Mouse (Mus musculus) intestine, embryonic 14.5 days (tissue): ENCODE data around the gene S100a16. TPM values are rescaled to one million over a fixed set of nuclear protein-coding genes. Genes with fewer than 3 reads are reported as not detected.

Experiments
- ATAC-seq: fragments of 200-750 bp; cut with Nextera tagmentation; replicated peaks from 2 replicates; pipeline ENCODE4 v1.8.0; 2017; ENCODE audit warnings: low read depth, moderate number of reproducible peaks, moderate TSS enrichment, moderate library complexity; ENCODE audit not compliant: low FRiP score, low TSS enrichment
- DNase-seq: peaks from one replicate; pipeline ENCODE4 v3.0.0-alpha.2; 2018; ENCODE audit warnings: low spot score
- H3K27ac ChIP-seq: fragments of 300-500 bp; sonication (generic); 2 replicates; pipeline ENCODE4 v1.5.1; 2014; ENCODE audit warnings: low read depth, mild to moderate bottlenecking, control low read depth
- H3K27me3 ChIP-seq: fragments of 300-500 bp; sonication (generic); replicated peaks from 2 replicates; pipeline ENCODE4 v1.6.1; 2014; ENCODE audit warnings: low read length, control low read depth; ENCODE audit not compliant: control insufficient read depth, insufficient read depth
- H3K36me3 ChIP-seq: fragments of 300-500 bp; sonication (generic); 2 replicates; pipeline ENCODE4 v1.6.1; 2014; ENCODE audit warnings: low read length, control low read depth; ENCODE audit not compliant: control insufficient read depth, insufficient read depth
- H3K4me1 ChIP-seq: fragments of 300-500 bp; sonication (generic); replicated peaks from 2 replicates; pipeline ENCODE4 v1.6.1; 2014; ENCODE audit warnings: low read length, control low read depth, mixed read lengths; ENCODE audit not compliant: control insufficient read depth, insufficient read depth
- H3K4me2 ChIP-seq: fragments of 300-500 bp; sonication (generic); 2 replicates; pipeline ENCODE4 v1.6.1; 2014; ENCODE audit warnings: low read length
- H3K4me3 ChIP-seq: fragments of 300-500 bp; sonication (generic); 2 replicates; pipeline ENCODE4 v1.5.1; 2014; ENCODE audit warnings: low read depth, low read length, control low read depth, mixed read lengths
- H3K9ac ChIP-seq: fragments of 300-500 bp; sonication (generic); 2 replicates; pipeline ENCODE4 v1.6.1; 2014; ENCODE audit warnings: mild to moderate bottlenecking, low read length
- H3K9me3 ChIP-seq: fragments of 300-500 bp; sonication (generic); 2 replicates; pipeline ENCODE4 v1.6.1; 2016; ENCODE audit warnings: low read length, control low read depth; ENCODE audit not compliant: control insufficient read depth
- WGBS: fragments of 180-500 bp; shearing (Covaris S2); extraction: QIAGEN DNeasy Blood & Tissue Kit; methylation state at CpG from one replicate; pipeline ENCODE4 v1.1.7; 2014; 5-methylcytosine and 5-hydroxymethylcytosine counted together
- polyA plus RNA-seq: library from polyadenylated mRNA; unstranded; fragments of >200 nt; fragmentation: Nextera tagmentation; extraction: Ambion mirVana; gene quantifications from 2 replicates; pipeline ENCODE4 v1.2.1, GENCODE M21; 2014

Gene S100a16
- polyA plus RNA-seq, 1 experiment from 2014 or later = 121 TPM

DNA sequence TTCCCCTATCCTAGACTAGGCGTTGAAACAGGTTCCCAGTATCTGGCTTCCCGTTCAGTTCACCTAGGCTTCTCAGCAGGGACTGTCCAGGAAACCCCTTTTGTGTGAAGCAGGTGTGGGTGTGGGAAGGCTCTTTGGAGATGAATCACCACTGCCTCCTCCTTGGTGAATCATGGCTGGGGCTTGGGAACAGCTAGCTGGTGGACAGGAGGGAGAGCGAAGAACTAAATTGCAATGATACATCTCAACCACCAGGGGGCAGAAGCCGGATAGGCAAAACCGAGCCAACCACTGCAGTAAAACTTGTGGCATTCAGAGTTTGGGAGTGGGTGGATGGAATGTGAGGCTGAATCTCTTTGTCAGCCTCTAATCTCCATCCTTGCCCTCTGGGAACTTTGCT lies 48.5 kb downstream of the S100a16 start:
- H3K4me2 ChIP-seq = no peak overlapping the region
- peaks cover 7% of the 10 kb centered on the region for H3K4me1 ChIP-seq
- peak; percentile 76 for DNase-seq
- no peak overlapping the region for H3K4me3 ChIP-seq
- no peak overlapping the region for H3K9ac ChIP-seq
- H3K27ac ChIP-seq = 0 out of 2 replicates have a peak overlapping the region, but pooled peaks have one; percentile 69
- no peaks in the 10 kb centered on the region for H3K9me3 ChIP-seq
- peak; percentile 28 for ATAC-seq
- no peaks in the 10 kb centered on the region for H3K36me3 ChIP-seq
- H3K27me3 ChIP-seq = no peaks in the 10 kb centered on the region
- 29% methylated on average over 5 of the region's 5 CpGs for WGBS

DNA sequence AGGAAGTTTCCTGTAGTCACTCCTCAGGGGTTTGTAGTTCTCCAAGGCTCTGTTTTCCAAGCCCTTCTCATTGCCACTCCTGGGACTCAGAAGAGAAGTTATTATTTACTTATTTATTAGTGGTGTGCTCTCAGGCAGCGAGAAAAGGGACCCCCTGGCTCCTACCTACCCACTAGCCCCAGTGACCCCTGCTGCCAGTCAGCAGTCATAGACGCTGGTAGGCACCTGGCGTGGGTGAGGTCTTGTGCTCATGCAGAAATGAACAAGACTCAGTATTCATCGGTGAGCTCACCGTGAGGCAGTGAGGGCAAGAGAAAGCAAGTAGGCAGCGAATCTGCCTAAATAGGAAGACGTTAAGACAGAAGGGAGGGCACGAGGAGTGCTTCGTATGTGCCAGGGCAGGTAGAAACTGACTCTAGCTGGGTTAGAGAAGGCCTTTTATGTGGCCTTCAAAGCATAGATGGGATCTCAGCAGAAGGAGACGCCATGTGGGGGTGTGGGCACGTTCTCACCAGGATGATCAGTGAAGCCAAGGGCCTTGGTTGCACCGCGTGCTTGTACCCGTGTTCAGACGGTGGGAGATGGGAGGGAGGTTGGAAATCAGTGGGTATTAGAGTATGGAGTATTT lies 49.1 kb downstream of the S100a16 start:
- DNase-seq = no peak
- H3K9ac ChIP-seq = no peak overlapping the region
- WGBS = 88% methylated on average over 15 of the region's 15 CpGs
- peaks cover 7% of the 10 kb centered on the region for H3K4me1 ChIP-seq
- no peak for ATAC-seq
- H3K36me3 ChIP-seq = no peaks in the 10 kb centered on the region
- H3K4me3 ChIP-seq = no peak overlapping the region
- H3K27ac ChIP-seq = peak overlapping the region; percentile 69
- no peak overlapping the region for H3K4me2 ChIP-seq
- no peaks in the 10 kb centered on the region for H3K27me3 ChIP-seq
- H3K9me3 ChIP-seq = no peaks in the 10 kb centered on the region

DNA sequence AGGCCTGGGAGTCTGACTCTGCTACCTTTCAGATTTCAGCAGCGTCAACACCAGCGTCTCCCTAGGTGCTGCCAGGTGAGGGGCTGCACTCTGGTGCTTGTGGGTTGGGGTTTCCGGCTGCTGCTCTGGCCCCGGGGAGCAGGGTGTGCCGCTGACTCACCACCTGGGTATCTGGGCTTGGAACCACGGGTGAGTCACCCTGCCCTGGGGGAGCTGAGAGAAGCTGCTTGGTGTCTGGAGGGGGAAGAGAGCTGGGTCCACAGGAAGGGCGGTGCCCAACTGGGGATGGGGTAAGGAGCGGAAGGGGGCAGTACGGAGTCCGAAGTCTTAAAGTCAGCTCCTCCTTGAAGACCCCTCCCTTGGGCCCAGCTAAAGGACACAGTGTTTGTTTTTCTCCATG lies 49.9 kb downstream of the S100a16 start:
- Histone ChIP-seq H3K27me3 (no peaks in the 10 kb centered on the region), H3K36me3 (no peaks in the 10 kb centered on the region), H3K9me3 (no peaks in the 10 kb centered on the region), H3K4me3 (no peak overlapping the region), H3K4me1 (peaks cover 7% of the 10 kb centered on the region), H3K27ac (peak overlapping the region; percentile 69), H3K4me2 (no peak overlapping the region), H3K9ac (no peak overlapping the region)
- 50% methylated on average over 10 of the region's 10 CpGs for WGBS
- DNase-seq (peak; percentile 73), ATAC-seq (peak; percentile 79)

DNA sequence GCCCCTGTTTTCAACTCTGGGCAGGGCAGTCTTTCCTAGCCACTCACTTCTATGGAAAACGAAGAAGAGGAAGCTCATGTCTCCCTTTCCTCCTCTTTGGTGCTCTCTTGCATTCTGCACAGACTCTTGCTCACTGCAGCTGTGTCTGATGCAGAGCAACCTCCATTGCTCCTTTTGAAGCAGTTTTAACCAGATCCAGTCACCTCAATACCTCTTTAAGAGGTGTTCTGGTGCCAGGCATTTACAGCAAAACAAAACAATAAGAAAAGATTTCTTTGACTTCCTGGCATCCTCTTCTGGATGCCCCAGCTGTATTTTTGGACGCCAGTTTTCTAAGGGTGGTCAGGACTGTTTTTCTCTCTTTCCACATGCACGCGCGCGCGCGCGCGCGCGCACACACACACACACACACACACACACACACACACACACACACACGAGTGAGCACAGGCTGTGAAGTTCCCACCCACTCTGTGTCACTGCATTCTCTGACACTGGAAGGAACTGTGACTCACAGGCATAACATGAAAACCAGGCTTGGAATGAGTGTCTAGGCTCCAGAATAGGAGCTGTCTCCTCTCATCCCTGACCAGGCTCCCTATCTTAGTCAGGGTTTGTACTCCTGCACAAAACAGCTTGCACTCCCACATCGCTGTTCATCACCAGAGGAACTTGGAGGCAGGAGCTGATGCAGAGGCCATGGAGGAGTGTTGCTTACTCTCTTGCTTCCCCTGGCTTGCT lies 50.5 kb downstream of the S100a16 start:
- ATAC-seq (no peak), DNase-seq (no peak)
- Histone ChIP-seq H3K36me3 (no peaks in the 10 kb centered on the region), H3K27me3 (no peaks in the 10 kb centered on the region), H3K27ac (peak overlapping the region; percentile 69), H3K4me1 (peaks cover 7% of the 10 kb centered on the region), H3K9me3 (no peaks in the 10 kb centered on the region), H3K4me3 (no peak overlapping the region), H3K9ac (no peak overlapping the region), H3K4me2 (no peak overlapping the region)
- WGBS = 87% methylated on average over 14 of the region's 14 CpGs

DNA sequence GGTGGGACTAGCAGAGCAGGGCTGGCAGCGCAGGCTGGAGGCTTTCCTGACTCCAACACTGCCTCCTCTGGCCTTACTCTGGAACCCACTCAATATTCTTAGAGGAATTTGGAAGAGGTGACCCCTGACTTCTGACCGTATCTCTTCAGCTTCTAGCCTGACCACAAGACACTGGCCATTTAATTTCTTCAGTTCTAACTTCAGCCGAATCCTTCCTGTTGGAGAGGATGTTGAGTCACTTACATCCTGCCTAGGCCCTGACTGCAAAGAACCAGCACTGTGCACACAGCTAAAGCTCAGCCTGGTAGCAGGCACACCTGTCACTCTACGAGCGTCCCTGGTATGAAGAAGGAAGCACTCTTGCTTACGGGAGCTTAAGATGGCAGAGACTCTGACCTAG lies 52.3 kb downstream of the S100a16 start:
- Histone ChIP-seq H3K36me3 (no peaks in the 10 kb centered on the region), H3K9ac (no peak overlapping the region), H3K9me3 (no peaks in the 10 kb centered on the region), H3K4me2 (no peak overlapping the region), H3K4me3 (no peak overlapping the region), H3K27me3 (no peaks in the 10 kb centered on the region), H3K4me1 (no peaks in the 10 kb centered on the region; the same call in 1 of the 2 replicates), H3K27ac (no peak overlapping the region)
- WGBS = 74% methylated on average over 6 of the region's 6 CpGs
- ATAC-seq = no peak
- no peak for DNase-seq

DNA sequence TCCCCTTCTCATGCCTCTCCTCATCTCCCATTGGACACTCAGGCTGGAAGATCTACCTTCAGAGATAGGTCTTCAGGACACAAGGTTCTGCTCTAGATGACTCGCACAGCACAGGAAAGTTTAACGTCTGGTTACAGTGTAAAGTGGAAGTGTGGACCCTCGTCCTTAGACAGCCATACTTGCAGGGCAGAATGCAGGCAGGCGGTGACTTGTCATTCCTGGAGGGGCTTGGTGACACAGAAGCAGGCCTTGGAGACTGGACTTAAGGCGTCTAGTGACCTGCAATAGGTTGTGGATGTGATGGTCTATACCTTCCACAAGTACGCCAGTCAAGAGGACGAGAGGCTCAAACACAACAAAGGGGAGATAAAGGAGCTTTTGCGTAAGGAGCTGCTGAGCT lies 52.9 kb downstream of the S100a16 start, which contains the start of gene S100a2:
Gene S100a2, plus strand, starts transcription at position 301 of the 400 bp plus-strand sequence.
- H3K4me2 ChIP-seq = no peak within 1 kb of the TSS
- 88% methylated on average over 8 of the region's 8 CpGs for WGBS
- no peak within 1 kb of the TSS for H3K9ac ChIP-seq
- H3K9me3 ChIP-seq = no peaks in the 10 kb centered on the region
- H3K4me3 ChIP-seq = no peak within 1 kb of the TSS
- no peaks in the 10 kb centered on the region for H3K36me3 ChIP-seq
- ATAC-seq (no peak), DNase-seq (no peak)
- H3K27ac ChIP-seq = no peak within 1 kb of the TSS
- no peaks in the 10 kb centered on the region for H3K27me3 ChIP-seq
- no peaks in the 10 kb centered on the region; the same call in 1 of the 2 replicates for H3K4me1 ChIP-seq

Other genes with a start within 250 kb of the S100a16 start
- gene Gatad2b, start 244.1 kb upstream of the S100a16 start, polyA plus RNA-seq = 15.5 and 16.0 TPM in 2 replicates
- 10.2 and 11.0 TPM in 2 replicates for gene Slc27a3, start 147.3 kb upstream of the S100a16 start, polyA plus RNA-seq
- gene Ints3, start 103.6 kb upstream of the S100a16 start, polyA plus RNA-seq = 31.2 and 31.7 TPM in 2 replicates
- 5.3 and 5.9 TPM in 2 replicates for gene Npr1, start 71.4 kb upstream of the S100a16 start, polyA plus RNA-seq
- gene Ilf2, start 61.1 kb upstream of the S100a16 start, polyA plus RNA-seq = 188 and 207 TPM in 2 replicates
- gene Snapin, start 46.2 kb upstream of the S100a16 start, polyA plus RNA-seq = 67.5 and 80.6 TPM in 2 replicates
- gene Chtop, start 27.8 kb upstream of the S100a16 start, polyA plus RNA-seq = 86.4 and 87.0 TPM in 2 replicates
- gene S100a1, start 22.9 kb upstream of the S100a16 start, polyA plus RNA-seq = 50.7 and 66.8 TPM in 2 replicates
- 27.7 and 30.3 TPM in 2 replicates for gene S100a13, start 22.8 kb upstream of the S100a16 start, polyA plus RNA-seq
- 0.91 and 1.0 TPM in 2 replicates for gene S100a14, start 10.4 kb upstream of the S100a16 start, polyA plus RNA-seq
- 0.39 and 0.81 TPM in 2 replicates for gene S100a3, start 23.3 kb downstream of the S100a16 start, polyA plus RNA-seq
- not detected in 2 replicates for gene S100a2, start 53.0 kb downstream of the S100a16 start, polyA plus RNA-seq
- not detected in 2 replicates for gene Gm42674, start 64.7 kb downstream of the S100a16 start, polyA plus RNA-seq
- gene S100a4, start 66.5 kb downstream of the S100a16 start, polyA plus RNA-seq = 4.1 and 5.3 TPM in 2 replicates
- 5.1 and 8.6 TPM in 2 replicates for gene S100a5, start 71.3 kb downstream of the S100a16 start, polyA plus RNA-seq
- gene S100a6, start 75.6 kb downstream of the S100a16 start, polyA plus RNA-seq = 359 and 401 TPM in 2 replicates
- 0.13 TPM in 1 of 2 replicates, not detected in the other for gene S100a7a, start 116.8 kb downstream of the S100a16 start, polyA plus RNA-seq
- gene S100a8, start 131.7 kb downstream of the S100a16 start, polyA plus RNA-seq = 2.3 and 14.3 TPM in 2 replicates
- gene S100a9, start 158.5 kb downstream of the S100a16 start, polyA plus RNA-seq = 1.6 and 5.3 TPM in 2 replicates
- not detected in 2 replicates for gene Pglyrp4, start 189.7 kb downstream of the S100a16 start, polyA plus RNA-seq
- not detected in 2 replicates for gene Gm5849, start 240.6 kb downstream of the S100a16 start, polyA plus RNA-seq